Mouse (Mus musculus) kidney, adult 8-10 months (tissue): Measurements from ENCODE around the gene Cops7b.

ENCODE experiments used
- DNase-seq, 2 experiments: peaks; one replicate each; pipeline ENCODE4 v3.0.0; 2022

Cops7b gene

DNA sequence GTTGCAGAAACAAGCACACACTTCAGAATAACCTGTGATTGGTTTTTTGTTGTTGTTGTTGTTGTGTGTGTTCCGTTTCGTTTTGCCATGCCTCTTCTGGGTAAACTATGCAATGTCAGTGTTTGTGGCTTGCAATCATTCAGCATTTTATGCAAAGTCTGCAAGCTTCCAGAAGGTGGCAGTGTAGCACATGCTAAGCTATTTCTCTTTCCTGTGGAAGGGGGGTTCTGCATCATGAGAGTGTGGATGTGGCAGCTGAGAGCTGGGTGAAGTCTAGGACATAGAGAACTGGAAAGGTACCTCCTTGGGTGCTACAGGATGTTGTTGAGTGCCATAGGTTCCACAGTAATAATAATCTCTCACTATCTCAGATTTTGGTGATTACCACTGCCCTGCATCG is 15.8 kb downstream of the Cops7b start:
- no peak for DNase-seq

DNA sequence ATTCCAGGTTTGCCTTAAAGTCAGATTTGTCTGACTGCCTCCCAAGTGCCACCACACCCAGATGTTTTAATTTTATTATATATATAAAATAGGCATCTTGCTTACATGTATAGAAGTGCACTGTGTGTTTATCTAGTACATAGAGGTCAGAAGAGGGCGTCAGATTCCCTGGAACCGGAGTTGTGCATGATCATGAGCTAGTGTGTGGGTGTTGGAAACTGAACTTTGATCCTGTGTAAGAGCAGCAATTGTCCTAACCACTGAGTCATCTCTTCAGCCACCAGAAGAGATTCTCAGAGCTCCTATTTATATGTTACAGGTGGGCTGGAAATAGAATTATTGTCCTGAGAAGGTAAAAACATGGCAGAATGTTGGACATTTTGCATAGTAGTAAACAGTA is 17.4 kb downstream of the Cops7b start:
- DNase-seq = no peak

DNA sequence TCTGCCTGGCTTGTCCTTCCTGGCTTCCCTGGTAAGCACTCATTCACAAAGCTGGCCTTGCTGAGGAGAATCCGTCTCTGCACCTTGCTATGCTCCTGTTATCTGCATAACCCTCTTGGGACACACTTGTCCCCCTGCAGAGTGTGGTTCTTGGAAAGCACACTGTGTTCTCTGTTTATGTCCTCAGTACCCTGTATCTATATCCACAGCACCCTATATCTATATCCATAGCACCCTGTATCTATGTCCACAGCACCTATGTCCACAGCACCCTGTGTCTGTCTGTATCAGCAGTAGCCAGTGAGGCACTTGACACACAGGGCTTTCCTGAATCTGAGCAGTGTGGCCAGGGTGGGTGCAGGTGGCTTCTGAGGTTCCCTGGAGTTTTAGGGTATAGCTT is 28.2 kb downstream of the Cops7b start:
- no peak for DNase-seq

DNA sequence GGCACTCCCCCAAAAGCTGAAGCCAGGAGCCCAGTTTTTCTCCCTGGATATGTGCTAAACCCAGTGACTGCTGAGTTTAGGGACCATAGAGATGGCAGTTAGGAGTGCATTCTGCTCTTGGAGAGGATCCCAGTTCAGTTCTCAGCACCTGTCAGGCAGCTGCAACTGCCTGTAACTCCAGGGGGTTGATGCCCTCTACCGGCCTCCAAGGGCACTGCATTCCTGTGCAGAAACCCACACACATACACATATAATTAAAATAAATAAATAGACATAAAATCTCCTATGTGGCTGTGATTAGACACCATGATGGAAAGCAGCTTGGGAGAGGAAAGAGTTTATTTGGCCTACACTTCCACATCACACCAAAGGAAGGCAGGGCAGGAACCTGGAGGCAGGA is 29.4 kb downstream of the Cops7b start:
- no peak for DNase-seq

DNA sequence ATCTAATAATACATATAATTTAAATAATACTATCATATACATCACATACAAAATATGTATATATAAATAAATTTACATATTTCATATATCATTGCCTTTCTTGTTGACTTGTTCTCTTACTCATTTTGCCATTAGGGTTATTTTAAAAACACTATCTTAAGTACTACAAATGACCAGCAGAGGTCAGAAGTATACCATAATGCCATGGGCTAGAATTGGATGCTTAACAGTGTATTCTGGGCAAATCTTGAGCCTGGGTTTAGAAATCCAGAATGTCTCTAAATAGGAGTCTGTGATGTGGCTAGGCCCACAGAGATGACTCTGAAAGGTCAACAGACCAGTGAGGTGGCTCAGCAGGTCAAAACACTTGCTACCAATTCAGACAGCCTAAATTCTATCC is 31.6 kb downstream of the Cops7b start:
- DNase-seq = no peak

DNA sequence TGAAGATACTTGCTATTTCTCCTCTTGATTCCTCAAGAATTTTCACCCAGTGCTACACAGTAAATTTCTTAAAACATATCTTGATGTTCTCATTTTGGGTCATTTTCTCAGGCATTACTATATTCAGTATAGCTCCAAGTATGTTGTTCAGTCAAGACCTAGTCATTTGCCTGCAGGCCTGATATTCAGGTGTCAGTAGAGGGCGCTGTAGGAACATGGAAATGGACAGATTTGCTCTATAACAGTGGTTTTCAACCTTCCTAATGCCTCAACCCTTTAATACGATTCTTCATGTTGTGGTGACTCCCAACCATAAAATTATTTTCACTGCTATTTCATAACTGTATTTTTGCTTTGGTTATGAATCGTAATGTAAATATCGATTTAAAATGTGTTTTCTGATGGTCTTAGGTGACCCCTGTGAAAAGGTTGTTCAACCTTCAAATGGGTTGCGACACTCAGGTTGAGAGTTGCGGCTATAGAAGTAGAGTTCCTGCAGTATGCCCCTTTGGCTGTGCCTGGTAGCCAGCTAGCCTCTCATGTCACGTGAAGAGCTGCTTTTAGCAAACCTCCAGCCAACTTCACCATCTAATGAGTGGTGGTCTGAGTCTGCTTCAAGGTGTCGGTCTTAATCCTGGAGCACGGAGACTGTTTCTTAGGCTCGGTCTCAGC is 35.9 kb downstream of the Cops7b start:
- DNase-seq = peak; percentile 26 to 69

DNA sequence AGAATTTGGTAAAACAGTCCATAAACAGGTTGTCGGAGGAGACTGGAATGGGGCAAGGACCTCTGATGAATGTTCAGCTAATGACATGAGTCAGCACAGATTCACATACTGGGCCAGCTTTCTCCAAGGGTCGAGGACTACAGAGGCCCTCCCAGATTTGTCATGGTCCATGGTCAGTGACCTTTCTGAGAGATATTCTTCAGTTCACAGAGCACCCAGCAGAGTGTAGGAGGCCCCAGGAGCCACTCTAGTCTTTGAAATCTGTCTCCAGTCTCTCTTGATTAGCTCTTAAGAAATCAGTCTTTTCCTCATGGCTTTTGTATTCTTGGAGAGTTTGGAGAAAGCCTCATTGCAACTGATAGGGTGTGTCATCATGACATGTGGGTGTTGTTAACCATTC is 39.6 kb downstream of the Cops7b start:
- DNase-seq = peak in 1 of 2 experiments; percentile 31

DNA sequence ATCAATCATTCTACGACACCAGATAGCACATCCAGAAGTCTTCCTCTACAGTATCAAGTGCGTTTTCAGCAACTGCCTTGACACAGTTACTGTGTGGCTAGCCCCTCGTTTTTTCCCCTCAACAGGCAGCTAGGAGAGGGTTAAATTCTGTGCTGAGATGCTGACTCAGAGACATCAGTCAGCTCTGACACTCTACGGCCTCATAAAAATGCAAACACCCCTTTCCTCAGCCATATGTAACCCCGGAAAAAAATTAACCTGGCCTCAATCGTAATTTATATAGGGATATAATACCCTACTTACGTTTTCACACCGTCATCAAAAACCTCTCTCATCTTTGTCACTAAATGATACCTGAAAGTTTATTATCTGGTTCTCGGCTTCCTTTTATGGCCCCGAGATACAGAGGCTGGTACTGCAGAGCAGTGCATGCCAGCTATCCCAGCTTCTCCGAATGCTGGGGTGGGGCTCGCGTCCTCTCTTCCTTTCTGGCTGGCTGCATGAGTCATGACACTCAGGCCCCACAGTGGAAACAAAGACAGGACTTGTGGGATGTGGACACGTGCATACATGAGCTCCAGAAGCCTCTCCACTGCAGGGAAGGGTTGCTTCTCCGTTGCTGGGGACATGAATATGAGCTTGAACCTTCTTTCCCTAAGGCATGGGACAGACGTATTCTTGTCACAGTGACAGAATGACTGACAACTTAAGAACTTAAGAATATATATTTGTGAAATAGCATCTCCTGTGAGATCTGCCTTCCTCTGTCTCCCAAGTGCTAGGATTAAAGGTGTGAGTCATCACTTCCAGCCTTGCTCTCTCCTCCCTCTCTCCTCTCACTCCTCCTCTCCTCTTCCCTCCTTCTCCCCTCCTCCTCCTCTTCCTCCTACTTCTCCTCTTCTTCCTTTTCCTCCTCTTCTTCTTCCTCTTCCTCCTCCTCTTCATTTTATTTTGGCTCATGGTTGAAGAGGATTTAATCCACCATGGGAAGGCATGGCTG is 40.6 kb downstream of the Cops7b start:
- no peak for DNase-seq

DNA sequence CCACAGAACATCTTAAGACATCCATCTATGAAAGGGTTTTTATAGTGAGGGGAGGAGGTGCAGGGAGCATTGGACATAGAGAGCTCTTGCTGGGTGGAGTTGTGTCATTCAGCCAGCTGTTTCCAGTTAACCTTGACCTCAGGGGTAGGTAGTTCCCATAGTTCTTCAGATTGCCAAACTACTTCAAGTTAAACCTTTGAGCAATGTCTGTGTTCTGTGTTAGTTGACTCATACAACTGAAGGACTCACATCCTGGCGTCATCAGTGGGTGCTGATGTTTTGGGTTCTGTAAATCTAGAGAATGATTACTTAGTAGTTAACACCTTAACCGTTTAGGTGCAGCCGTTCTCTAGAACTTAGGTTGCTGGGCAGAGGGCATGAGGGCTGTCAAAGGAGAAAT is 45.6 kb downstream of the Cops7b start:
- peak; percentile 20 to 35 for DNase-seq

DNA sequence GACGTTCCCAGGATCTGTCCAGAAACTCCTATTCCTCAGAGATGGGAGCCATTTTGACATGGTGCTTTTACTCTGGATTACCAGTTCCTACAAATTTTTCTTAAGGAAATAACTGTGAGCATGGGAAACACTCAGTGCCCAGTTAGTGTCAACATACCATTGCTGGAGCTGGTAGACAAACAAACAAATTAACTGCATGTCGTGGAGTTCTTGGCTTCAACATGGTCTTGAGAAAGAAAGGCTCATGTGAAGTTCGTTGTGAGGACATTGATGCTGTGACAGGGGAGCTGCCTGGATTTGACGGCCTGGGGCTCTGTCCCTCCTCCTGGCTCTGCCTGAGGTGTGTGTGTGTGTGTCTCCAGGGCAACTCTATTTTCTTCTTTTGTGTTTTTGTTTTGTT is 47.2 kb downstream of the Cops7b start:
- no peak for DNase-seq

DNA sequence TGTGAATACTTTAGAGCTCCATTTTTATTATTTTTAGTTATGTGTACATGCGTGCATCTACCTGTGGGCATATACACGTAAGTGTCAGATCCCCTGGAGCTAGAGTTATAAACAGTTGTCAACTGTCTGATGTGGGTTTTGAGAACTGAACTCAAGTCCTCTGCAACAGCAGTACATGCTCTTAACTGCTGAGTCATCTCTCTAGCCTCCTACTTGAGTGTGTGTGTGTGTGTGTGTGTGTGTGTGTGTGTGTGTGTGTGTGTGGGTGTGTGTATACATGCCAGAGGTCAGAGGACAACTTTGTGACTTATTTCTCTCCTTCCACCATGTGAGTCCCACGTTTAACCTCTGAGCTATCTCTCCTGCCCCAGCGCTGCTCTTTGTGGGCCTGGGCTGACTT is 47.8 kb downstream of the Cops7b start:
- no peak for DNase-seq

DNA sequence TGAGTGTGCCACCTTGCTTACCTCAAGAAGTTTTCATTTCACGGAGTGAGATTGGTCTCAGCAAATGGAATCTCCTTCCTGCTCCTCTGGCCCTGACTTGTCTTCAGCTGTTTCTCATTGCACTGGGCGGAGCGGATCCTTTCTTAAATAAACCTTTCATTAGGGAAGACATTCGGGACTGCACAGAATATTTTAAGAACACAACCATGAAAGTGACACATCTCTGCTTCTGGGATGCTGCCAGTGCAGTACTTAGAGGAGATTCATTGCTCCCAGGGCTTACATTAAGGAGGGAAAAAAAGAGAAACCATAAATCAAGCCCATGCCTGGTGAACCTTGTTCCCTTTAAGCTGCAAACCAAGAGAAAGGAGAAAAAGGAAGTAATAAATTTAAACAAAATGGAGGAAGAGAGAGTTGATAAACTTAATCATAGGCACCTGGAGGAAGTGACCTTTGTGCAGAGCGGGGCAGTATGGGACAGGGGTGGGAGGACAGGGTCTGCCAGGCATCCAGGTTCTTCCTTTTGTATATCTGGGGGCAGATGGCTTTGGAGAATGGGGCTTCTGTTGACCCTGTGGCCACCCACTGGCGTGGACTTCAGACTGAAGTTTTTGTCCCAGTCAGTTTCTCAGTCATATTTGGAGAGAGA is 50.2 kb downstream of the Cops7b start:
- DNase-seq = no peak

DNA sequence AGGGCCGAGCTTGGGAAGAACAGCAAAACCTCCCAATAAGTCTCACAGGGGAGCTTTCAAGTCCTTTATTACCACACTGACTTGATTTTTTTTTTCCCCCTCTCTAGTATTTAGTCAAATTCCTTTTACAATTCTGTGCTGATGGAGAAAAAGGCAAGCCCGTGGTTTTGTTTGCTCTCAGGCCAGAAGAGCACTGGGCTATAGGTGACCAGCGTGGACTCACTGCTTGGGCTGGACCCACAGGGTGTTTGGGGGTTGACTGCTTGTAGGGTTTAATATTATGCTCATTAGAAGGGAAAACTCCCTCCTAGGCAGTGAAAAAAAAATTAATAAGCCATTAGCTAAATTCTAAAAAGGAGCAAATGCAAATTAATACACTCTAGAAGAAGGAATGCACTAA is 50.7 kb downstream of the Cops7b start:
- no peak for DNase-seq

DNA sequence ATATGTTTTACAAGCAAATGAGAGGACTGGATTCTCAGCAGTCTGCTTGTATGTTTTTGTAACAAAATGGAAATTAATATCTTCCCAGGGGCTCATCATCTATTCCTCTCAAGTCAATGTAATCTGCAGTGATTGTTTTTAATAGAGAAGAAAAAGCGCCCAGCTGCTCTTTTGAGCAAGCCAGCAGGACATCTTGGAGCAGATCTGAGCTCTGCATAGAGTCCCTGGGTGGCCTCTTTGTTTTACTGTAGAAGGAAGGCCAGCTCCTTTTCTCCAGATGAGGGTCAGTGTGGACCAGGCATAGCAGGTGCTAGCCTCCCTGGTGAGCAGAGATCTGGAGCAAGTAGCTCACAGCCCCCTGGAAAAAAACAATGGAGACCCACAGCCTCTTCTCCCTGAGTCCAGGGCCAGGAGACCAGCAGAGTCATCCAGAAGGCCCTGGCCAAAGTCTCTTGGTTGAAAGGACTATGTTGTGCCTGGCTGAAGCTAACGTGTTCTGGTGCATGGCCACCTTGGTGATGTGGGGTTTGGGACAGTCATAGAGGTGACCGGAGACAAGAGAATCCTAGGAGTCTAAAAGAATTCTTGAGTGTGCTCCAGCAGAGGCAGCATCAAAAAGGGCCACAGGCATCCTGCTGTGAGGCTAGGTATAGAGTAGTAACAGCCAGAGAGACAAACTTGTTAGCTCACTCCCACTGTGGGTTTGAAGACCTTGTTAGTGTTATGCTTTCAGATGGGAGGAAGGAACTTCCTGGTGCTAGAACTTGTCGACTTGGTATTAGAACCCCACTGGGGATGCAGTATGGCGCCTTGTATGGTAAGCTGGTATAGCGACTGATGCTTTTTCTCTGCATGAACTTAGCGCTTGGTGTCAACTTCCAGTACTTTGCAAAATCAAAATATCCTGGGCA is 51.4 kb downstream of the Cops7b start:
- no peak for DNase-seq

DNA sequence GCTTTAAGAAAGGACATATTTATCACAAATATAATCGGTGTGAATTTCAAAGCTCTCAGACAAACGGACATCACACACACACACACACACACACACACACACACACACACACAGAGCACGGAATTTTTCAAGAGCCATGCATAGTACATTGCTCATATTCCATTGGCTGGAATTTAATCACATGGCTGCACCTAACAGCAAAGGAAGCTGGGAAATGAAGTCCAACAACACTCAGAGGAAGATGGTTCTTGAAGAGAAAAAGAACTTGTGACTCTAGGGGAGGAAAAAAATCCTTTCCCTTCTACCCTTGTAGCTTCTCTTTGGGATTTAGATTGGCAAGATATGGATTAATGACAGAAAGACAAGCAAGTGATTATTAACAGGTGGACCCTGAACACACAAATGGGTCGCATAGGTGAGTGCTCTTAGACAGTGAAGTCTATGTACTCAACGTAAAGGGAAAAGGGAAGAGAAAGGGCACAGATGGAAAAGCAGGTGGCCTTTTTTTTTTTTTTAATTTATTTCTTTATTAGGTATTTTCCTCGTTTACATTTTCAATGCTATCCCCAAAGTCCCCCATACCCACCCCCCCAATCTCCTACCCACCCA is 52.2 kb downstream of the Cops7b start:
- no peak for DNase-seq

DNA sequence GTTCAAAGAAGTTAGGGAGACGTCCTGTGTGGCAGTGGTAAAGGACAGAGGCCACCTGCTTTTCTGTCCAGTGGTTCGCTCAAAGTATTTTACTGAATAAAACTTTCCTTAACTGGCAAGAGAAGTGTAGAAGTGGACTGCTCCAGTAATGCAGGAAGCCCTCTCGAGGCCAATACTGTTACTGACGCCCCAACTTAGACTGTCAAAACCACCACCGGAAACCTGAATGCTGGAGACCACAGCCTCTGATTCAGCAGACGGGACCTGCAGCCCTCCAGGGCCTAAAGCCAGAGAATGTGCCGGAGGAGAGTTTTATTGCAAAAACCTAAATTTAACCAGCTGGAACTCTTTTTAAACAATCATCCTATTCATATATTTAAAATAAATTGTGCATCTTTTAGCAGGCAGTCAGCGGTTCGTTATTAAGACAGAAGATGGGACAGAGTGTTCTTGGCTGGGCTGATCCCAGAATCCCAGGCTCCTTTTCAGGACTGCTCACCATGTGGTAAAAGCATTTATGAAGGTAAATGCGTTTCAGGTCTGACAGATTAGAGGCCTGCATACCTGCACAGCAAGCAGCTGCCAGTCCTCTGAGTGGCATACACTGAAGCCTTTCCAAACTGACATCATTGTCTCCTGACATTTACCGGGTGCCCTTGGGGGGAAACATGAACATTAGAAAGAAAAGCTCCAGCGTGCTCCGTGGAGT is 60.6 kb downstream of the Cops7b start:
- DNase-seq = no peak

DNA sequence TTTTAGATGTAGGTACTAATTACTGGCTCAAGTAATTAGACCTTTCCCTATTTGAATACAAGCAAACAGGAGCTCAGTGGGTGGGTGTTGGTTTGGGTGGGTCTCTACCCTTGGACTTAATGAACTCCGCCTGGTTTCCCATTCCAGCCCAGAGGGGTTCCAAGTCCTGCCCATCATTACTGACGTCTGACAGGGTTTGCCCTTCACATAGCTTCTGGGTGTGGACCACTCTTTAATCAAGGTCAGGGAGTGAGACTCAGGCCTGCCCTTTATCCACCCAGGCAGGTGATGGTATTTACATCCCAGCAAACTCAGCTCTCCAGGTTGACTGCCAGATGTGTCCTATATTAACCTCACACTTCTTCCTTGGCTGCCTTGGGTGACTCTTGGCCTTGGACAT is 64.8 kb downstream of the Cops7b start:
- no peak for DNase-seq

DNA sequence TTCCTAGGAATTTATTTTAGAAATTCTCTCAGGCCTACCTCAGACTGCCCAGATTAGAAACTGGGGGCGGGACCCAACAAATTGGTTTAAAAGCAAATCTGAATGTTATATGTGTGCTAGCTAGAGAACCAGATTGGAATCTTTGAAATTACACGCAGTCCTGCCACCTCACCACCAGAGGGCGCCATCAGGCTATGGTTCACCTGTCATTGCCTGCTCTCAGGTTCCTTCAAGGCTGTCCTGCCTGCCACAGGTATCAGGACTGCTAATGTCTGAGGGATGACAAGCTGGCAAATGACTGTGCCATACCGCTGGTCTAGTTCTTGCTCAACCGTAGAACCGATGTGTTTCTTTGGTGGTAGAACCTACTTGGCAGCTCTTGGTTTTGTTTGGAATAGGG is 67.6 kb downstream of the Cops7b start:
- peak; percentile 28 to 41 for DNase-seq

DNA sequence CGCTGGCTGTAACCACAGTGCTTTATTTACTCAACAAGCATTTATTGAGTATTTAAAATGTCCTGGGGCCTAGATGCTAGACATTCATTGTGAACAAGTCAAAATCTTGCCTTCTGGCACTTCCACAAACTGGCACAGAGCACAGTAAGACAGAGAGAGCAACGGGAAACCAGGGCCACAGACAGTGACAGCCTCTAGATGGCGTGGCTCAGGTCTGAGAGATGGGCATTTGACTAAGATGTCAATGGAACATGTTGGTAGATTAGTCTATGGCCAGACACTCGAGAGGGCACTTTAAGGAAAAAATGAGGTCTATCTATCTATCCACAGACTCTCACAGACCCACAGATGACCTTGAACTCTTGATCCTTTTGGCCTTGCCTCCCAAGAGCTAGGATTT is 70.0 kb downstream of the Cops7b start:
- DNase-seq = no peak

DNA sequence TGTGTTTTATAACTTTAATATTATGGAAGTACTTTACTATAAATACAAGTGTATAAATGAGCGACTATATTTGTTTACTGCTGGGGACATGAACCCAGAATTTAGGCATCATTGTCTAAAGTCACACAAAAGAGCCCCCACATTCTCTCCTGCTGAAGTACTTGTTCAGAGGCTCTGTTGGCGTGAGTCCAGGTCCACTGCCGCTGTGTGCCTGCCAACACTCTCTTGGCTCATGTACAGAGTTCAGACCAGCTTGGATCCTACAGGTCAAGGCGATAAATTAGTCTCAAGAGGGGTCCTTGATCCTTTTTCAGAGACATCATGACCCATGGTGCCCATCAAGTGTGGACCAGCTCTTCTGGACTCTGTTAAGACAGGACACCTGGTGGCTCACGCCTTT is 74.4 kb downstream of the Cops7b start:
- peak; percentile 7 to 42 for DNase-seq
